Mouse (Mus musculus) activated CD4-positive, CD25-positive, alpha-beta regulatory T cell, adult 4 months (primary cell): ENCODE results near the gene Sirpa. TPM values are rescaled to one million over a fixed set of nuclear protein-coding genes. Genes with fewer than 3 reads are reported as not detected.

ENCODE experiments used
- ATAC-seq: one replicate; pipeline ENCODE4 v1.8.0; 2017
- polyA plus RNA-seq, 2 experiments: library from polyadenylated mRNA; unstranded; fragments of 100-300 nt; shearing (Covaris generic); gene quantifications; one replicate each; pipeline ENCODE4 v1.2.1; 2017

Sirpa gene
- polyA plus RNA-seq, 2 experiments from 2014 or later: 0.16 TPM; not detected in 1

- no peak for ATAC-seq
Measured at GRCm38 (mm10) chr2:129584905-129585304, 7.7 kb upstream of the Sirpa start.

- ATAC-seq: no peak
Measured at GRCm38 (mm10) chr2:129585904-129586514, 6.6 kb upstream of the Sirpa start.

GRCm38 (mm10) chr2:129587241-129587640 is 5.4 kb upstream of the Sirpa start:
- no peak for ATAC-seq

- ATAC-seq: no peak
Measured at GRCm38 (mm10) chr2:129587825-129588251, 4.8 kb upstream of the Sirpa start.

GRCm38 (mm10) chr2:129591897-129592296 is 738 bp upstream of the Sirpa start:
- no peak for ATAC-seq

- no peak for ATAC-seq
Measured at GRCm38 (mm10) chr2:129593141-129593875, 673 bp downstream of the Sirpa start.

GRCm38 (mm10) chr2:129593876-129594421 is 1.3 kb downstream of the Sirpa start:
- no peak for ATAC-seq

- ATAC-seq: no peak
Measured at GRCm38 (mm10) chr2:129594569-129594968, 1.9 kb downstream of the Sirpa start.

GRCm38 (mm10) chr2:129595206-129595605 is 2.6 kb downstream of the Sirpa start:
- no peak for ATAC-seq

GRCm38 (mm10) chr2:129595661-129596209 is 3.1 kb downstream of the Sirpa start:
- no peak for ATAC-seq

GRCm38 (mm10) chr2:129596555-129597172 is 4.0 kb downstream of the Sirpa start:
- ATAC-seq: no peak

- ATAC-seq: no peak
Measured at GRCm38 (mm10) chr2:129597581-129597980, 4.9 kb downstream of the Sirpa start.

- ATAC-seq: no peak
Measured at GRCm38 (mm10) chr2:129598094-129598493, 5.5 kb downstream of the Sirpa start.

GRCm38 (mm10) chr2:129599231-129600084 is 6.8 kb downstream of the Sirpa start:
- ATAC-seq: no peak

- ATAC-seq: no peak
Measured at GRCm38 (mm10) chr2:129601059-129601650, 8.5 kb downstream of the Sirpa start.

- no peak for ATAC-seq
Measured at GRCm38 (mm10) chr2:129601894-129602663, 9.4 kb downstream of the Sirpa start.

GRCm38 (mm10) chr2:129602856-129603255 is 10.2 kb downstream of the Sirpa start:
- no peak for ATAC-seq

- ATAC-seq: no peak
Measured at GRCm38 (mm10) chr2:129603536-129603935, 10.9 kb downstream of the Sirpa start.

- no peak for ATAC-seq
Measured at GRCm38 (mm10) chr2:129604032-129604431, 11.4 kb downstream of the Sirpa start.

GRCm38 (mm10) chr2:129605816-129606215 is 13.2 kb downstream of the Sirpa start:
- no peak for ATAC-seq

- no peak for ATAC-seq
Measured at GRCm38 (mm10) chr2:129606269-129606668, 13.6 kb downstream of the Sirpa start.
